Mouse (Mus musculus): ENCODE measurements around the gene Nrxn3. TPM values are rescaled to one million over a fixed set of nuclear protein-coding genes. Genes with fewer than 3 reads are reported as not detected.

The Nrxn3 gene
- total RNA-seq, 2 experiments from 2014 or later = 185 to 191 TPM

DNA sequence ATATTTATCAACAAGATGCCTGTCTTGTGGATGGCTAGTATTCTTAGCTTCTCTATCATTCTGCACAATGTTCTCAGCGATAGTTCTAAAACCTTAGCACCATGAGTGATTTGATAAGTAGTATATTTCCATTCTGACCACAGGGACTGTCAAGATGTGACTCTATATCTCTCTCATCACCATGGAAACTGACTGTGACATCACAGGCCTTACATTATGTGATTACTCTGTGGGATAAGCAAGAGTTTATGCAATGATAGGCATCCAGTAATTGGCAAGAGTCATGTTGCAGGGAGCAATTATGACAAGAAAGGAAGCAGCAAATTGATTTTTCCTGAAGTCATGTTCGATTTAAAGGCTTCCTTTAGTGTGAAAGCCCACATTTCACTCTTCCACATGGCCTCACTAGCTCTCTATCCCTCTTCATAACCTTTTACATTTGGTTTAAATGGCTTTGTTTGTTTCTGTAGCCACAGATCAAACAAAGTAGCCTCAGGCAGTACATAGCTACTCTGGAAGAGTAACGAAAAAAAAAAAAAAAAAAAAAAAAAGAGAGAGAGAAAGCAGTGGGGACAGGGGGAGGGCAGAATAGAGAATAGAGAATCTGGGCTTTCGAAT is 532.7 kb downstream of the Nrxn3 start:
- no peak for DNase-seq (ENCODE audit: extremely low spot score in 1 of 2, low spot score in 2 of 2)
- intact Hi-C loops (cut with DNase I) = no loop called here

GRCm38 (mm10) chr12:89258879-89259278 is 536.2 kb downstream of the Nrxn3 start:
- intact Hi-C loops (cut with DNase I) = no loop called here
- no peak for DNase-seq (ENCODE audit: extremely low spot score in 1 of 2, low spot score in 2 of 2)

DNA sequence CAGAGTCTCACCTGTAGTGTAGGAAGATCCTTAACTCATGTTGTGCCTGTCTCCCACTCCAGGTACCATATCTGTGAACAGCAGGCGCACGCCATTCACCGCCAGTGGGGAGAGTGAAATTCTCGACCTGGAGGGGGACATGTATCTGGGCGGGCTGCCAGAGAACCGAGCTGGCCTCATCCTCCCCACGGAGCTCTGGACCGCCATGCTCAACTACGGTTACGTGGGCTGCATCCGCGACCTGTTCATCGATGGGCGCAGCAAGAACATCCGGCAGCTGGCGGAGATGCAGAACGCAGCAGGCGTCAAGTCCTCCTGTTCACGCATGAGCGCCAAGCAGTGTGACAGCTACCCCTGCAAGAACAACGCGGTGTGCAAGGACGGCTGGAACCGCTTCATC is 537.4 kb downstream of the Nrxn3 start:
- intact Hi-C loops (cut with DNase I) = no loop called here

DNA sequence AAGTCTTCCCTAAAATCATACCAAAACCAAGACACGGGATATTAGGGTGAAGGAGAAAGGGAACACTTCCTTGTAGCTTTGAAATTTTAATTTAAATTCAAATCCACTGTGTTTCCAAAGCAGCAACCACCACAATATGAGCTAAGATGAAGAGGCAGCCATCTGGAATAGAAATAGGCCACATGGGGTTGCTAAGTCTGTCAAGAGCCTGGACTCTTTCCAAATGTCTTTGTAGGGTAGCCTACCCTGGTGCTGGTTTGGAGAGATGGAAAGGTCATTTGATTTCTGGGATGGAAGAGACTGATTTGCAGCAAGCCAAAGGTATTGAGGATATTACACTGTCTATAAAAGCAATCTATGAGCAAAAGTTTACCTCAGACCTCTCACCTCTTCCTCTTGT is 539.6 kb downstream of the Nrxn3 start:
- intact Hi-C loops (cut with DNase I) = no loop called here
- DNase-seq (ENCODE audit: extremely low spot score in 1 of 2, low spot score in 2 of 2) = no peak

More for the DNA sequence above, 537.4 kb downstream of the Nrxn3 start:
- peak in 1 of 2 experiments; percentile 38 for DNase-seq (ENCODE audit: extremely low spot score in 1 of 2, low spot score in 2 of 2)

GRCm38 (mm10) chr12:89282362-89283343 is 560.0 kb downstream of the Nrxn3 start:
- intact Hi-C loops (cut with DNase I) = no loop called here
- no peak for DNase-seq (ENCODE audit: extremely low spot score in 1 of 2, low spot score in 2 of 2)

- no peak for DNase-seq (ENCODE audit: extremely low spot score in 1 of 2, low spot score in 2 of 2)
These were observed 561.7 kb downstream of the Nrxn3 start for GRCm38 (mm10) chr12:89284412-89284811.

GRCm38 (mm10) chr12:89287037-89287436 is 564.4 kb downstream of the Nrxn3 start:
- DNase-seq (ENCODE audit: extremely low spot score in 1 of 2, low spot score in 2 of 2) = no peak
- intact Hi-C loops (cut with DNase I) = no loop called here

More at GRCm38 (mm10) chr12:89284412-89284811, 561.7 kb downstream of the Nrxn3 start:
- intact Hi-C loops (cut with DNase I) = no loop called here

GRCm38 (mm10) chr12:89289589-89290274 is 567.1 kb downstream of the Nrxn3 start:
- intact Hi-C loops (cut with DNase I) = no loop called here
- peak in 1 of 2 experiments; percentile 20 for DNase-seq (ENCODE audit: extremely low spot score in 1 of 2, low spot score in 2 of 2)

GRCm38 (mm10) chr12:89290736-89291574 is 568.3 kb downstream of the Nrxn3 start:
- DNase-seq (ENCODE audit: extremely low spot score in 1 of 2, low spot score in 2 of 2) = no peak
- intact Hi-C loops (cut with DNase I) = no loop called here

GRCm38 (mm10) chr12:89302011-89302410 is 579.3 kb downstream of the Nrxn3 start:
- peak; percentile 53 to 65 for DNase-seq (ENCODE audit: extremely low spot score in 1 of 2, low spot score in 2 of 2)
- intact Hi-C loops (cut with DNase I) = no loop called here

- no peak for DNase-seq (ENCODE audit: extremely low spot score in 1 of 2, low spot score in 2 of 2)
- intact Hi-C loops (cut with DNase I) = no loop called here
These were observed 587.5 kb downstream of the Nrxn3 start for GRCm38 (mm10) chr12:89310200-89310599.

DNA sequence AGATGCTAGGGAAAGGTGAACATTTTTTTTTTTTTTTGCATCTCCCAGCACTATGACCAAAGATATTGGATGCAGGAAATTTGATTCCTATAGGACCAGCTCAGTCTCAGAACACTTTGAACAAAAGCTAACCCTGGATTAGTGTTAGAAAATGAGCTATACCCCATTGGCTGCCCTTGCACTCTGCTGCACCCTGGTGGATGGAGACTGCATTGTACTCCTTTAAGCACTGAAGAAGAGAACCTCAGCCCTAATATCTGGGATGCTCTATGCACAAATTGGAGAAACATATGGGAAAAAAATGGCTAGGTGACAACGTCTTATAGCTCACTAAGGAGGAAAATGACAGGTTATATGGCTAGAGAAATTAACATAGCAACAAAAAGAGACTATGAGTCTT is 589.9 kb downstream of the Nrxn3 start:
- DNase-seq (ENCODE audit: extremely low spot score in 1 of 2, low spot score in 2 of 2) = no peak
- intact Hi-C loops (cut with DNase I) = no loop called here

- no peak for DNase-seq (ENCODE audit: extremely low spot score in 1 of 2, low spot score in 2 of 2)
- intact Hi-C loops (cut with DNase I) = no loop called here
These were observed 603.3 kb downstream of the Nrxn3 start for GRCm38 (mm10) chr12:89325864-89326560.

DNA sequence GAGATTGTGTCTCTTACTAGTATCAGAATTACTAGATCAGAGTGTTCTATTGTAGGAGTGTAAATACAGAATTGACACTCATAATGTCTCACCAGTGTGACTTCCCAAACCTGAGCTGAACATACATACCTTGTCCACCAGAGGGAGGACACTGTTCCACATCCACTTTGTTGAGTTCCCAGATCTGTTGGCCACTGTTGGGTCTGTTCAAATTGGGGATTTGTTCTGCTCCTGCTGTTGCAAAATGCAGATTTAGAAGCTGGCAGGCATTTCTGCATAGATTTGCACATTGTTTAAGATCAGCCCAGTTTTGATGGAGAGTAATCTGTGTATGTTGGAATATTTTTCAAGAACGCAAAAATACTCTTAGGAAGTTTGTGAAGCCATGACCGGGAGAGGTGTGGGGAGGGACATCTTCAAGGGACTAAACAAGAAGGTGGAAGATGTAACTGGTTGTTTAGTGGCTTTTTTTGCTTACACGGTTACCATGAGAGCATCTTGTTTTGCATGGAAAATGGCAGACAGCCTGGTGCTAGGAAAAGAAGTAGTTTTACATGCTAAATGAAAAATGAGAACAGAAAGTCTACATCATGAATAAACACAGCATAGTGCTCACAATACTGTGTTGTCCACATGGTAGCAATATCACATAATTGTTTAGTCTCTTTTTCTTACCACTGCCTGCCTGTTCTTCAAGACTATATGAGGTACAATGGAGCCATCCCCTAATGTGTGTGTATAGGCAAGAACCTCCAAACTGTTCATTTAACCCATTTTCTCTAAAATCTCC is 609.0 kb downstream of the Nrxn3 start:
- intact Hi-C loops (cut with DNase I) = loop anchor here (5.0 kb wide), 1 partner anchor 46 kb away; no protein-coding TSS in a partner anchor
- peak; percentile 20 to 65 for DNase-seq (ENCODE audit: extremely low spot score in 1 of 2, low spot score in 2 of 2)

DNA sequence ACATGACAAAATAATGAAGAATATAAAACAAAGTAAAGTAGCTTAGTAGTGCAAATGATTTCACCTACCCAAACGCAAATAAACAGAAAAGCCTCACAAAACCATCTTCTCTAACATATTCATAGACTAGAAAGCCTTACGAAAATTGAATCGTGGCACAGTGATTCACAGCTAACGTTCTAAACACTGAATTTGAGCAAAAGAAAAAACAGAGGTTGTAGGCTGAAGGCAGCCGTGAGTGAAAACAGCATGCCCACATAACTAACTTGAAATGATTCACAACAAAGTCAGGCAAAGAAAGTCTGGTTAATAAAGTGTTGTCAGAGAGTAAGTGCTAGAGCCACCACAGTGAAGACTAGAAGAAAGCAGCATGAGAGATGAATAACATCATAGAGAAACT is 610.8 kb downstream of the Nrxn3 start:
- intact Hi-C loops (cut with DNase I) = loop anchor here (5.0 kb wide), 1 partner anchor 44 kb away; no protein-coding TSS in a partner anchor
- DNase-seq (ENCODE audit: extremely low spot score in 1 of 2, low spot score in 2 of 2) = no peak

DNA sequence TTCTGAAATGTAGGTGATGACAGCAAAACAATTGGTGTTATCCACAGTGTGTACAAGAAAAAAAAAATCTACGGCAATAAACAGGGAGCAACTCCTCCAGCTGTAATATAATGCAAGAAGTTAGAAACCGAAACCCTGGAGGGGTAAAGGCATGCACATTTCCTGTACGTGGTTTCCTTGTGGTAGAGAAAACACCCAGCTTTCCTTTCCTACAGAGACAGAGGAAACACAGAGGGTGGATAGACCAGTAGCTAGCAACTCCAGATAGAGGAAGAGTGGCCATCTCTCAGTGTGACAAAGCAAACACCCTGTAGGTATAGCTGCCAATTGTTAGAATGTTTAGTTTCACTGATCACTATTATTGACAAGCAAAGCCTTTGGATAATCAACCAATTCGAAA is 642.2 kb downstream of the Nrxn3 start:
- intact Hi-C loops (cut with DNase I) = no loop called here

DNA sequence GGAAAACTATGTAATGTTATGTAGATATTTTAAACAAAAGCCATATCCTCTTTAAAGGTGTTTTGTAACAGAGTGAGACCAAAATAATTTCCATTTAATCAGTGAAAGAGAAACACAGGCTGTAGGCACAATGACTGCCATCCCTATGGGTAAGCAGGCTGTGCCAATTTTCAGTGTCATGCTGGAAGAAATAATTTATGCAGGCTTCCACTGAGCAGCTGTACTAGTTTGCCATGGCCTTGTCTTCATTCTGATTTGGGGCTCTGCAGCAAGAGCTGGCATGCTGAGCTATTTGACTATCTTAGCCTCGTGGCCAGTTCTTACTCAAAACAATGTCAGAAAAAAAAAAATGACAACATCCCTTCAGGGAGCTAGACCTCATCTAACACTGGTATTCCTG is 647.3 kb downstream of the Nrxn3 start:
- intact Hi-C loops (cut with DNase I) = no loop called here
- no peak for DNase-seq (ENCODE audit: extremely low spot score in 1 of 2, low spot score in 2 of 2)

More for the DNA sequence above, 642.2 kb downstream of the Nrxn3 start:
- no peak for DNase-seq (ENCODE audit: extremely low spot score in 1 of 2, low spot score in 2 of 2)
